Mouse (Mus musculus) heart, adult 8-10 months (tissue): ENCODE measurements at regions not wholly inside any gene's neighbourhood (a gene's known extent, or its start where the extent isn't known, plus 50 kb on each side); places are given as distances from the start of the nearest gene placed in this dataset.

Source experiments
- DNase-seq: peaks from one replicate; pipeline ENCODE4 v3.0.0; 2022; ENCODE audit warnings: low spot score

DNA sequence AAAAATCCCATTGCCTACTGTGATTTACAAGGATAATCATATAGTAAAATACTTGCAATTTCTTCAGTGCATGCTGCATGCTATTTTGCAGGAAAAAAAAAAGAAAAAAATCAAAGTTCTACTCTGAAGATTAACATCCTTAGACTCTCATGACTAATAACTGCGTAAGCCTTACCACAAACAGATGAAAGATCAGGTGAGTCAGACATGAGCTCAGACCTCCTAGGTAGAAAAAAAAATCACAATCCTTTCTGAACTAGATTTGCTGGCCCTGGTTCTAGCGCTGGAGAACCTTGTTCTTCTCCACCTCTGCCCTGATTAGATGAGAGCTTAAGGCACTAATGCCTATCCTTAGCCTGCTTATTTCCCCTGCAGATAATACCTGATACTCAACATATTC, 96.1 kb upstream of the Snap25 start:
- no peak for DNase-seq

DNA sequence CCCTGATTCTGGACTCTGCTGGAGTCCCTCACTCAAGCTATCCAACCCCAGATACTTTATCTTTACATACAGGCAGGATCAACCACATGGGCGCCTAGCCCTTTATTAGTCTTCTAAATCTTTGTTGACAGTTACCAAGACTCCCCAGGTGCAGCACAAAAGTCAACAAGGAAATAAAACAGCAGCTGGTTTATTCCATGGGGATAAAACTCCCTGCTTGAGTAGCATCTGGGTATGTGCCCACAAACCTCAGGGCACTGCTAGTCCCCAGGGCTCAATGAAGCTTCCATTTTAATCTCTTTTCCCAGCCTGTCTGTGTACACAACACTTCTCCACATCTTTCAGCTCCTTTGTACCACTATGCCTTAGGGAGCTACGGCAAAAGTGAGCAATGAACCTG, 95.1 kb upstream of the Snap25 start:
- no peak for DNase-seq

DNA sequence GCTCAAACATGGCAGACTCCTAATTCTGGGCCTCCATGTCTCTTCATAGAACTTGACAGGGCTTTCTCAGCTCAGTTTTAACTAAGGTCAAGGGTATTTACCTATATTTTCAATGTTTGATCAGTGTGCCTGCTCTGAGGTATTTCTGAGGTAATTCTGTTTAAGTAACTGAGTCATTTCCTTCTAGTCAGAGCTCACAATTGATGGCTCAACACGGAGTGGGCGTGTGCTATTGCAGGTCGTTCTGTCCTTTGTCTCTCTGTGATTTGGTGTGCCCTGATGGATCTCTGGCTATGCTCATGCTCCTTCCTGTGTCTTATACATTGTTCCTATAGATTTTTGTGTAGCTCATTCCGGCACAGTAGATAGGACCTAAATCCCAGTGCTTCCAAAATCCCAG, 92.9 kb upstream of the Snap25 start:
- DNase-seq, result no peak

DNA sequence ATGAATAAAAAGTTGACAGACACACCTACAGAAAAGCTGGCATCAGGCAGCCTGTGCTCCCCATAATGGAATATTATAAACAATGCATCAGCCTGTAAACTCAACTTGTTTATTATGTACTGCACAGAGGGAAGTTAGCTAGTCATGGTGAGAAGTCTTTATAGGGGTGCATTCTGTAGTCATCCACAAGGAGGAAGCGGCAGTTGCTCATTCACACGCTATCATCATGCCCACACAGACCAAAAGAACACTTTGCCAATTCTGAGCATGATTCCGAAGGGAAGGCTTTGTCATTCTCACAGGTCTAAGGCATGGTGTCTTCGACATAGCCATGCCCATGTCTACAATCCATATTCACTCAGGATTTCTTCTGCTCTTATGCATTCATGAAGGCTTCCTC, 92.3 kb upstream of the Snap25 start:
- no peak for DNase-seq

DNA sequence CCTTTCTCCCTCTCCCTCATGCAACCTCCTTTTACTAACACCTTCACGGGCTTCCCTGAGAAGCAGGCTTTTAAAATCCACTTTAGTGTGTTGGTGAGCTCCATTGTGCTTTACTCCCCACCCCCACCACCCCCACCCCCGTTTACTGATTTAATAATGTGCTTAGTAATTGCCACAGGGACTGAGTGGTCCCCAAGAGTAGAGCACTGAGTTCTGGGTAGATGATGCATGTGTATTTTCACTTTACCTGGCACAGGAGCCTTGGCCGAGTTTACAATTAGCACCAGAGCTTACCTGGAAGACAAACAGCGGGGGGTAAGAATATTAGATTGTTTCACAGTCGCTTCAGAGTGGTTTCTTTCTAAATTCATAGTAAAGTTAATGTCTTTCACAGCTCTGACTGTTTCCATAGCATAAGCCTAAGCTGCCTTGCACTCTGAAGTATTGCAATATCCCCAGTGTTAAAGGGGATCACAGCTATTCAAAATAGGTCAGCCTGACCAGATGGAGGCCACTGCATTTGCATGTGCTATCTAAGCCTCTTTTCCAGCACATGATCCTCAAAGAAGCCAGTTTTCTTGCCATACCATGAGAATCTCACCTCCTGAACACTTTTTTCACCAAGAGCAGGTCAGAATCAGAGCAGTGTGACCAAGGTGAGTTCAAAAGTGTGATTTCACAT, 89.3 kb upstream of the Snap25 start:
- no peak for DNase-seq

DNA sequence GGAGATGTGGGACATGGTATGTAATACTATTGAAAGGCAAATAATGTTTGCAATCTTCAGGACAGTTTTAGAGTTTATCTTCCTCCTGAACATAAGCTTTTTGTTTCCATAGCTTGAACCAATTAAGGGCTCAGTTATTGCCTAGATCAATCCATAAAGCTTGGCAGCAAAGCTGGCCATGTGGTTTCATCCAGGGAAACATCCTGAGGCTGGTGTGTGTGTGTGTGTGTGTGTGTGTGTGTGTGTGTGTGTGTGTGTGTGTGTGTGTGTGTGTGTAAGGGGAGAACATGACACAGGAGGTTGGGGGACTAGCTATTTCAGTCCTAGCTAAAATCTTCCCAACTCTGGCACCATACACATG, 88.8 kb upstream of the Snap25 start:
- DNase-seq, result no peak

DNA sequence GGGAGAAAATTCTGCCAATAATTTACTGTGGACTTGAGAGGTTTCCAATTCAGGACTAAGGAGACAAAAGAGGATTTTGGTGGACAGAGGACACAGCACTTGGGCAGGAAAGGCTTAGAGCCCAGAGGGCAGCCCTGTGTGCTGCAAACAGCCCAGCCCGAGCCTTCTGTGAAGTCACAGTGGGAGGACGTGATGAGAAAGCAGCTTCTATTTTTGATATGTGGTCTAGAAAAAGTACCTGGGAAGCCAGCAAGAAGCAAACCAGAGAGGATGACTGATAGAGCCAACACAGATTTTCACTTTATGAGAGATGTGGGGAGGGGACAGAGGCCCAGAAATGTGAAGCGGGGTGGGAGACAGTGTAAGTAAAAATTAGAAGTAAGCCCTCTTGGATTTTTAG, 66.3 kb upstream of the Snap25 start:
- no peak for DNase-seq

DNA sequence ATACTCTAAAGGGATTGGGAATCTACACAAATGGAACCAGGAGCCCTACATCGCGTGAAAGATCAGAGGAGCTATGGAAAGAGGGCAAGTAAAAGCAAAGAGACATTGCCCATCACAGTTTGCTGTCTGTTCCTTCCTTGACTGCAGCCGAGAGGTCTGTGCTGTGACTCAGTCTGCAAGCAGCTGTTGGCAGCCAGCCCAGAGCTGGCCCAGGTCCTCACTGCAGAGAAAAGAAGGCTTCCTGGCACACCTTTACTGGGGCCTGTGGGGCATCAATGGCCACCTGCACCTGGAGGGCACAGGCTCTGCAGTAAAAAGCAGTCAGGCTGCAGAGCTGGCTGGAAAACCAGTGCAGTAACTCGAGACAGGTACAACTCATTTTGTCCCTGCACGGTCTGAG, 64.6 kb upstream of the Snap25 start:
- DNase-seq, result peak; percentile 10

DNA sequence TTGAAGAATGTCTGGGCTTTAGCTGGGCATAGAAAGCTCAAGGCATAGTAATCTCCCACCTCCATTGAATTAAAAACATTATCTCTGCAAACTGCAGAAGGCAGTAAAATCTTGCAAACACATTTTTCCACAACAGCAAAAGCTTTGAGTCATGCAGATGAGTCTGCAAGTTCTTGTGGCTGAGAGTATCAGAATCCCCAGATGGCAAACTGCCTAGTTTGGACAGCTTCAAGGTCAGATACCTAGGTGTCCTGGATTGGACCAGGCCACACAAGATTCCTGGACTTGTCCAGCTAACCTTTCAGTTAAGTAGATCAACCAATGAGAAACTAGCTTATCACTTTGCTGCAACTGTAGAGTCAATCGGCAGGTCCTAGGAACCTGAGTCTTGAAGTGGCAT, 62.5 kb upstream of the Snap25 start:
- DNase-seq, result no peak

DNA sequence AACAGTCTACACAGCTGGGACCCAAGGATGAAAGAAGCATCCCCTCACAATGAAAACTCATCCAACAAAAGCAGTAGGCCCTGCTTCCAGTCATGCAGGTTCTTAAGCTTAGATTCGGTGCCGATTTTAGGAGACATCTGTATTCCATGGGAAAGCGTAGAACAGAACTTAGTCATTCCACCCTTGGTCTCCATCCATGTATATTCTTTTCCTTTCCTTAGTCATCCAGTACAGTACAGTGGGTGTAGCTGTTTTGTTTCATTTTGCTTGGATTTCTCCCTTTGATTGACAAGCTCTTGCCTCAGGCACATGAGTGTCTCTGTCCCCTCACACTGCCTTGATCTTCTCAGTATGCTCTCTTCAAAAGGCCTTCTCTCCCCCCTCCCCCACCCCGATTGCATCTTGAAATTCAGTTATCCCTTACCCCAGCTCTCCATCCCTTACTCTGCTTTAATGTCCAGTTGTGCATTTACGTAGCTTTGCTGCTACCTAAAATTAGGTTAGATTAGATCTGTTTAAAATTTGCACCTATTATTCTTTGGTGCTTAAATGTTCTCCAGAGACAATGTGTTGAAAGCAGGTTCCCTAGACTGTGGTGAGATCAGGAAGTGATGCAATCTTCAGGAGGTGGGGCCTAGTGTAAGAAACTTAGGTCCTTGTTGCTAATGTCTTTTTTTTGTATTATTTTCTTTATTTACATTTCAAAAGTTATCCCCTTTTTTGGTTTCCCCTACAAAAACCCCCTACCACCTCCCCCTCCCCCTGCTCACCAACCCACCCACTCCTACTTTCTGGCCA, 60.8 kb upstream of the Snap25 start:
- no peak for DNase-seq
